Mouse (Mus musculus) erythroblast, embryonic 14.5 days (primary cell): Measurements from ENCODE around the gene BC049730. TPM values are rescaled to one million over a fixed set of nuclear protein-coding genes. Genes with fewer than 3 reads are reported as not detected.
"Not testable (repeated sequence)": the region's sequence is repeated elsewhere in the genome, so short reads cannot be mapped to it uniquely, and the experiment has no call there.

Experiments
- H3K27me3 ChIP-seq: 2 replicates; pipeline ENCODE4 v1.6.1; 2012; ENCODE audit warnings: inconsistent platforms; ENCODE audit not compliant: control insufficient read depth
- H3K36me3 ChIP-seq: 2 replicates; pipeline ENCODE4 v1.6.1; 2012; ENCODE audit warnings: mild to moderate bottlenecking, inconsistent platforms; ENCODE audit not compliant: control insufficient read depth
- H3K4me1 ChIP-seq: 2 replicates; pipeline ENCODE4 v1.6.1; 2012; ENCODE audit warnings: inconsistent platforms; ENCODE audit not compliant: control insufficient read depth
- H3K4me3 ChIP-seq: replicated peaks from 2 replicates; pipeline ENCODE3; 2012; ENCODE audit warnings: moderate library complexity, mild to moderate bottlenecking, inconsistent platforms
- H3K9me3 ChIP-seq: 2 replicates; pipeline ENCODE4 v1.6.1; 2012; ENCODE audit warnings: low read length, inconsistent platforms, mixed read lengths; ENCODE audit not compliant: control insufficient read depth
- GATA1 ChIP-seq: IDR thresholded peaks from 2 replicates; pipeline ENCODE4 v1.6.1; 2012; ENCODE audit warnings: low read length, inconsistent platforms, mixed read lengths
- TAL1 ChIP-seq: IDR thresholded peaks from 3 replicates; pipeline ENCODE4 v1.6.1; 2012; ENCODE audit warnings: low read length, inconsistent platforms, mixed read lengths
- polyA plus RNA-seq: library from polyadenylated mRNA; stranded (reverse); fragments of >175 nt; gene quantifications from 2 replicates; pipeline ENCODE4 v1.2.3, GENCODE M21; 2012

BC049730 gene
- polyA plus RNA-seq, 1 experiment = 0.24 TPM

DNA sequence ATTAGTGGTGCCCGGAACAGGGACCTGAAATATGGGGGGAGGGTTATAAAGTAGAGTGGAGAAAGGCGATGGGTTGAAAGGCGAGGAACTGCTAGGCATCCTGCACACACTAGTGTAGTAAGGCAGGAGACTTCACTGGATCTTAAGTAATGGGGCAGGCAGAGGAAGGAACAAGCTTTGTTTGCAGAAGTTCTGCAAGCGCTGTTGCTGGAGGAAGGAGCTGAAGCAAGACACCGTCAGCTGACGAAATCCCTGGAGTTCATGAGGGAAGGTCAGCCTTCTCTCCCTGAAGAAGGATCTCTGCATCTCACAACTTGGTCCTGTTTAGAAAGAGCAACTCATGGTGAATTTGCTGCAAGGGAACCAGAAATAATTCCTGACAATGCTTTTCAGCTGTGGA lies 6.0 kb downstream of the BC049730 start:
- TF ChIP-seq GATA1 (no peak), TAL1 (no peak)
- Histone ChIP-seq H3K27me3 (no peaks in the 10 kb centered on the region), H3K36me3 (no peaks in the 10 kb centered on the region), H3K4me3 (no peak overlapping the region), H3K9me3 (no peaks in the 10 kb centered on the region), H3K4me1 (no peaks in the 10 kb centered on the region)

DNA sequence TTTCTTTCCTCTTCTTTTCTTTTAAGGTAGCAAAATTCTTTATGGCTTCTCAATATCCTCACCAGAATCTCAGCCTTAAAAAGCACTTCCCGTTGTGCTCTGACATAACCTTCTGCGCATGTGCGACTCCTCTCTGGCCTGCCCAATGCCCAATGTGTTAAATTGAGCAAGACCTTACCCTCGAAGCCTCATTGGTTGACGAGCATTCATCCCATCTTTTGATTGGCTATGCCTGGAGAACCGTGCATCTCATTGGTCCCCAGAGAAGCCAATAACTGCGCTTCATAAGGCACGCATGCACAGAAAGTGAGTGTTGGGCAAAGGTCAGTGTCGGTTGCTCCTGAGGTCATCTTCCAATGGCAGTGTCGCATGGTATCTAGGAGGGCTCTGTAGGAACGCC lies 17.8 kb downstream of the BC049730 start, which contains the start of gene Gm4763:
Gene Gm4763, minus strand, starts transcription at position 101 of the 400 bp plus-strand sequence.
- not testable (repeated sequence) for H3K27me3 ChIP-seq, H3K4me3 ChIP-seq, H3K36me3 ChIP-seq, H3K4me1 ChIP-seq, H3K9me3 ChIP-seq

DNA sequence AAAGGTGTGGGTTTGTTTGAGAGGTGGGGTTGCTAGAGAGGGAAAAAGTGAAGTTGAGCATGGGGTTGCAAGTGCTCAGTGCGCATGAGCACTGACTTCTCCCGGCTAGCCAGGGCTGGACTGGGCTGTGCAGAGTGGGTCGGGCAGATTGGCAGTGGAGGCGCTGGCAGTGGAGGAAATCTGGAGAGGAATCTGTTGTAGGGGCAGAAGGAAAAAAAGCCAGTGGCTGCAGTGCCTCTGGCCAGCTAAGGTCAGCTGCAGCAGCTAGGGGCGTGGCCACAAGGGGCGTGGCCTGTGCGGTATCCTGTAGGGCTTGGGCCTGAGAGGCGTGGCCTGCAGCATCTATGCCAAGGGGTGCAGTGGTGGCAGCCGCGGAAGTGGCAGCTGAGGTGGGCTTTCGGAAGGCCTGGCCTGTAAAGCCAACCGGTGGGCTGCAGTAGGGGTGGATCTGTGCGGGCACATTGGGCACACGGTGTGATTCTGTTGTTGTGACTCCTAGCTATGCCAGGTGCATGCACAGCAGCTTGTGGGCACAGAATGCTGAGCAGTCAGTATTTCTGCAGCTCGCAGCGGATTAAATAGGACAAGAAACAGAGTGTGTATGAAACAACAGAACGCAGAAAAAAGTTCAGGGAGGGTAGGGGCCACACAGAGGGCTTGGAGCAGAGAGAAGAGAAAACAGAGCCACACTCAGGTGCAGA lies 27.1 kb downstream of the BC049730 start:
- H3K4me1 ChIP-seq = peaks cover 2% of the 10 kb centered on the region
- H3K9me3 ChIP-seq = no peaks in the 10 kb centered on the region; the same call in 1 of the 2 replicates
- TF ChIP-seq GATA1 (no peak), TAL1 (no peak)
- H3K27me3 ChIP-seq = peaks cover 4% of the 10 kb centered on the region; the same call in 1 of the 2 replicates
- H3K4me3 ChIP-seq = no peak overlapping the region
- H3K36me3 ChIP-seq = no peaks in the 10 kb centered on the region

DNA sequence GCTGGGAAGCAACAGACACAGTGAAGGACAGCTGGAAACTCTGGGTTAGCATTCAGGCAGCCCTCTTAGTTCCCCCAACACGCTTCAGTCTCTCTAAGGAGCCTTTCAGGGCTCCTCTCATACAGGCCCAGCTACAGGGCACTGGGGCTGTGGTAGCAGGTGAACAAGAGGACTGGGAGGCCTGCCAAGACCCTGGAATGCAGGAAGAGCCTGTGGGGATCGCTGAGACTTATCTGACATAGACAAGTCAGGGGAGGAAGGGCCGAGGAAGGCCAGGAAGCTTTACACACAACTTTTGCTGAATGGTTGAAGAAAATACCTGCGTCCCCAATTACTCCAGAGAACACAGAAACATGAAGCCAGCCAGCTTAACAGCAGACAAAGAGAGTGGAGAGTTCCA lies 41.7 kb downstream of the BC049730 start:
- Histone ChIP-seq H3K27me3 (no peaks in the 10 kb centered on the region), H3K4me1 (no peaks in the 10 kb centered on the region), H3K36me3 (no peaks in the 10 kb centered on the region), H3K9me3 (no peaks in the 10 kb centered on the region), H3K4me3 (no peak overlapping the region)
- no peak for TF ChIP-seq TAL1
- no peak for TF ChIP-seq GATA1

DNA sequence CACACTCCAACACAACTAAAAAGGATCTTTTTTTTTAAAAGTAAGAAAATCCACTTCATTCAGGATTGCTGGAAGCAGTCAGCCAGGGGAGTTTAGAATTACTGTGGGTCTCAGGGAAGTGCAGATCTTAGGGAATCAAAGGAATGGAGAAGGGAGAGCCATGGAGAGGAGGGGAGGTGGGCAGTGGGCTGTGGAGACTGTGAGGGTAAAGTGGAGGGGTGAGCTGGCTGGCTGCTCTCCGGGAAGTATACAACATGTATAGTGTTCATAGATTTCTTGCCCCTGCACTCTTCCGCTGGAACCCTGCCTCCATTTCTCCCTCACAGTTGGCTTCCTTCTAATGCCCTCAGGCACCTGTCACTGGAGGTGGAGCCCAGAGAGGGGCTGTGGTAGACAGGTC lies 42.6 kb downstream of the BC049730 start:
- Histone ChIP-seq H3K9me3 (no peaks in the 10 kb centered on the region), H3K36me3 (no peaks in the 10 kb centered on the region), H3K4me3 (no peak overlapping the region), H3K27me3 (no peaks in the 10 kb centered on the region), H3K4me1 (no peaks in the 10 kb centered on the region)
- no peak for TF ChIP-seq GATA1
- no peak for TF ChIP-seq TAL1

DNA sequence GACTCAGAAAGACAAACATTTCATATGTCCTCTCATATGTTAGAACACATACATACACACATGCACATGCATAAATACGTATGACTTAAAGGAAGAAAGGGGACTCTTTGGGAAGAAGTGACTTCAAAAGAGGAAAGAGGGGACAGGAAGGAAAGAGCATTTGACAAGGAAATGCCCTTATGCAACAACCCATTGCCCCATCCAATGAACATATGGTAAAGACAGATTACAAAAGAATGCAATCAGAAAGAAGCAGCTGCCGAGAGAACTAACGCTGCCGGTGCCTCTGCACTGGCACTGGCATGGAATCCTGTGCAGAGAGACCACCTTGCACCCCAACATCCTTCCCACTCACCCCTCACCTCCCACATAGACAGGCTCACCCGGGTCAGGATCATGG lies 44.4 kb downstream of the BC049730 start:
- TF ChIP-seq TAL1 = no peak
- no peak for TF ChIP-seq GATA1
- Histone ChIP-seq H3K4me3 (no peak overlapping the region), H3K27me3 (no peaks in the 10 kb centered on the region), H3K36me3 (no peaks in the 10 kb centered on the region), H3K9me3 (no peaks in the 10 kb centered on the region), H3K4me1 (no peaks in the 10 kb centered on the region)

DNA sequence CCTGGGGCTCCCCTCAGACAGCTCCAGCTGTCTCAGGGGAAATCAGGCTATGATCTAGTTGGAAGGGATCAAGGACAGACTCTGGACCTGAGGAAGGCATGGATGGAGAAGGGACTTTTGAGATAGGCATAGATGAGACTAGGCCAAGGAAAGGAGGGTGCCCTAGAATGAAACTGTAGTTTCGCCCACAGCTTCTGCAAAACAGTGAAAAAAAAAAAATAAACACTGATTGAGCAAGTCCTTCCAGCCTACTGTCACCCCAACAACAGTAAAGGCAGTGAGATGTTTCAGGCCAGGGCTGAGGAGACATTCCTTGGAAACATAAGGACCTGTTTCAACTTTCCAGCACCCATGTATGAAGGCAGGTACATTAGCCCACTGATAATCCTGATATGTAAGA lies 49.5 kb downstream of the BC049730 start:
- no peaks in the 10 kb centered on the region for H3K4me1 ChIP-seq
- no peak for TF ChIP-seq GATA1
- no peak for TF ChIP-seq TAL1
- no peaks in the 10 kb centered on the region for H3K27me3 ChIP-seq
- no peaks in the 10 kb centered on the region for H3K36me3 ChIP-seq
- H3K4me3 ChIP-seq = no peak overlapping the region
- H3K9me3 ChIP-seq = no peaks in the 10 kb centered on the region

DNA sequence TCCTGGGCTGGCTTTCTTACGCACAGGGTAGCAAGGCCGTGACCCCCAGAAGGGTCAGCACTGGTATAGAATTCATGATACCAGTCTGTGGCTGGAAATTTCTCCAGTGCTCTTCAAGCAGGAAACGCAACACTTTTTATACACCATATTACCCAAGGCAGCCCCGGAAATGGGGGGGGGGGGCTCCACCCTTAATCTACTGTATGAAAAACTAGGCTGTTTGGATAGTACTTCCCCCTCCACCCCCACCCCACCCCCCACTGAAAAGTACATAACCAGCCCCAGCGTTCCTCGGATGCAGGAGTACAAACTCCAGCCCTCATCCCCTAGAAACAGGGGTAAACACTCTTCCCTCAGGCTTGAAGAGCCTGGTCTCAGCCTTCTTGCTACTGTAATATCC lies 51.2 kb downstream of the BC049730 start, which contains the start of gene Cd177:
Gene Cd177, minus strand, starts transcription at position 101 of the 400 bp plus-strand sequence.
- H3K4me1 ChIP-seq = no peaks in the 10 kb centered on the region
- TF ChIP-seq GATA1 = no peak
- TF ChIP-seq TAL1 = no peak
- no peaks in the 10 kb centered on the region for H3K36me3 ChIP-seq
- H3K4me3 ChIP-seq = no peak within 1 kb of the TSS
- no peaks in the 10 kb centered on the region for H3K27me3 ChIP-seq
- H3K9me3 ChIP-seq = no peaks in the 10 kb centered on the region

DNA sequence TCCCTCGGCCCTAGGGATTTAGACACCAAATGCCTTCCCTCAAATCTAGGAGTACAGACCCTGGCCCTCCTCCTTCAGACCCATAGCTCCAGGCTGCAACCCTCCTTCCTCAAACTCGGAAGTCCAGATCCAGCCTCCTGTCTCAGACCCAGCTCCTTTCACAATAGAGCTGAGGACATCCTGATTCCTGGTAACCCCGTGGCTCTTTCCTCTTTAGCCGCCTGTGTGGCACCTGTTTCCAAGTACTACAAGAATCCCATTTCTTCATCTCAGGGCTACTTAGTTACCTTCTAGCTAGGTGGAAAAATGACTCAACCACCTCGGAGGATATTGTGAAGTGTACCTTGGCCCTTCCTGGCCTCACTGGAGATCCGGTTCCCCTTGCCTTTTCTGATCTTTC lies 52.1 kb downstream of the BC049730 start:
- no peaks in the 10 kb centered on the region for H3K36me3 ChIP-seq
- TF ChIP-seq TAL1 (no peak), GATA1 (no peak)

DNA sequence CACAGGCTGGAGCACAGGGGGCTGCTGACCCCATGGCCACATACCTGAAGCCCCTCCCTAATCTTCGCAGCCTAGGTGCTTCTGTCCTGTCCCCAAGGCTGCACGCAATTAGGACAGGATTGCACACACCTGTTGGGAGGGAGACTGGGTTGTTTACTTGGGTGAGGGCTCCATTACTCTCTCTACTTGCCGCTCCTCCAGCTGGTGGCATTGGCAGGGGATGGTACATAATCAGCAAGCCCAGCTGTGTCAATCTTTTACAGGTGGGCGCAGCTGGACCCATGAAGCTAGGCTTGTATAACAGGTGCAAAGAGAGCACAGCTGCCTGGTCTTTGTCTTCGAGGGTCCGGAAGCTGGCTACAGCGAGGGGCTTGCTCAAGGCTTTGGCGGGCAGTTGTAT lies 53.5 kb downstream of the BC049730 start:
- no peaks in the 10 kb centered on the region for H3K9me3 ChIP-seq
- H3K4me3 ChIP-seq = no peak overlapping the region
- no peaks in the 10 kb centered on the region for H3K36me3 ChIP-seq
- TF ChIP-seq GATA1 (no peak), TAL1 (no peak)
- no peaks in the 10 kb centered on the region for H3K4me1 ChIP-seq
- H3K27me3 ChIP-seq = no peaks in the 10 kb centered on the region

More for the DNA sequence above, 52.1 kb downstream of the BC049730 start:
- H3K4me1 ChIP-seq = no peaks in the 10 kb centered on the region
- no peak overlapping the region for H3K4me3 ChIP-seq
- no peaks in the 10 kb centered on the region for H3K9me3 ChIP-seq
- H3K27me3 ChIP-seq = no peaks in the 10 kb centered on the region

Other genes starting within 250 kb of the BC049730 start
- 0.08 and 0.17 TPM in 2 replicates for gene Plaur, start 246.8 kb upstream of the BC049730 start, polyA plus RNA-seq
- gene Cadm4, start 227.2 kb upstream of the BC049730 start, polyA plus RNA-seq = 0.01 TPM in 1 of 2 replicates, not detected in the other
- gene Zfp428, start 202.2 kb upstream of the BC049730 start, polyA plus RNA-seq = 0.55 and 0.58 TPM in 2 replicates
- gene AC161166.1, start 196.8 kb upstream of the BC049730 start, polyA plus RNA-seq = not detected in 2 replicates
- gene Irgq, start 178.6 kb upstream of the BC049730 start, polyA plus RNA-seq = 0.18 and 0.20 TPM in 2 replicates
- not detected in 2 replicates for gene Pinlyp, start 163.1 kb upstream of the BC049730 start, polyA plus RNA-seq
- 32.1 and 34.8 TPM in 2 replicates for gene Xrcc1, start 163.0 kb upstream of the BC049730 start, polyA plus RNA-seq
- 1.8 and 1.9 TPM in 2 replicates for gene Ethe1, start 121.7 kb upstream of the BC049730 start, polyA plus RNA-seq
- gene Zfp575, start 121.6 kb upstream of the BC049730 start, polyA plus RNA-seq = 0.08 TPM in 1 of 2 replicates, not detected in the other
- gene Phldb3, start 98.5 kb upstream of the BC049730 start, polyA plus RNA-seq = 0.03 and 0.09 TPM in 2 replicates
- not detected in 2 replicates for gene Lypd3, start 72.7 kb upstream of the BC049730 start, polyA plus RNA-seq
- not detected in 2 replicates for gene Tex101, start 32.6 kb upstream of the BC049730 start, polyA plus RNA-seq
- not detected in 2 replicates for gene Gm4763, start 17.7 kb downstream of the BC049730 start, polyA plus RNA-seq
- gene Cd177, start 51.1 kb downstream of the BC049730 start, polyA plus RNA-seq = 0.02 and 0.12 TPM in 2 replicates
- gene Ceacam10, start 68.0 kb downstream of the BC049730 start, polyA plus RNA-seq = not detected in 2 replicates
- gene Gm9844, start 153.0 kb downstream of the BC049730 start, polyA plus RNA-seq = 2.5 and 6.9 TPM in 2 replicates
- 0.06 TPM in 1 of 2 replicates, not detected in the other for gene Lypd4, start 160.7 kb downstream of the BC049730 start, polyA plus RNA-seq
- gene Dmrtc2, start 160.8 kb downstream of the BC049730 start, polyA plus RNA-seq = not detected in 2 replicates
- gene Rps19, start 175.1 kb downstream of the BC049730 start, polyA plus RNA-seq = 189 and 353 TPM in 2 replicates
- gene Cd79a, start 188.1 kb downstream of the BC049730 start, polyA plus RNA-seq = 0.08 and 0.10 TPM in 2 replicates
- 20.6 and 20.7 TPM in 2 replicates for gene Arhgef1, start 193.7 kb downstream of the BC049730 start, polyA plus RNA-seq
- gene Gm4881, start 235.3 kb downstream of the BC049730 start, polyA plus RNA-seq = not detected in 2 replicates